Mouse (Mus musculus) cerebellum, postnatal 14 days (tissue): Measurements from ENCODE around the gene Rsph1.
A peak's percentile ranks its signal among the peaks of the same experiment; 100 is the strongest.

Experiments used
- DNase-seq, 2 experiments: peaks; one replicate each; pipeline ENCODE4 v3.0.0; 2021; ENCODE audit warnings: mixed read lengths in 2 of 2

Gene Rsph1

DNA sequence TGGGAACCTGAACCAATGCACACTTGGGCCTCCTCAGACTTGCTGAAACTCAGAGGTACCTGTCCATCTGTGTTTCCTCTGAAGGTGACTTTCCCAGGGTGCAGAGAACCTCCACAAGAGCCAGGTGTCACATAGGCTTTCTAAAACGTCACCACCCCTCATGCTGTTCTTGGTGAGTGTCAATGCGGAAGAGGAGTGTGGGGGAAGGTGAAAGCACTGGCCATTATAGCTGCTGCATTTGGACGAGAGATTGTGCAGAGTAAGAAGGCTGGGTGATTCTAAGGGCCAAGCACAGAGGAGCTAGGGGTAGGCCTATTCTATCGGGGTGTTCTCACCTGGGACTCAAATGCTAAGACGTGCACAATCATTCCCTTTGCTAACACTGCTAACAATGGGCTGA is 23.2 kb downstream of the Rsph1 start:
- no peak for DNase-seq

- DNase-seq, result no peak
Observed at GRCm38 (mm10) chr17:31247144-31247543, 30.0 kb downstream of the Rsph1 start.

GRCm38 (mm10) chr17:31245321-31245720 is 31.9 kb downstream of the Rsph1 start:
- no peak for DNase-seq

DNA sequence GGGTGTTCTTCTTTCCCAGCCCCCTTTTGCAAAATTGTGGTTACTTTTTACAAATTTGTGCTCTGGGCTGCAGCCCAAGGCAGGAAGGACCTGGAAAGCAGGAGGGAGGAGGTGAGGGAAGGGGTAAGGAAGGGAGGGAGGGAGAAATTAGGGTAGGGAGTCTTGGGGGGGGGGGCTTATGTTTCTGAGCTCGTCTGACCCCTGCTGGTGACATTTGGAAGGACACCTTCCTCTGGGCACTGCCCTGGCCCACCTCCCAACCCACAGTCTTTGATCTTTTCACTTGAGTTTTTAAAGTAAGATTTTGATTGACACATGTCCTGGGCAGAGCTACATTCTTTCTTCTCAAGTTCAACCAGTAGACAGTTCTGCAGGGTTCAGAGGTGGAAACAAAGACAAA is 34.4 kb downstream of the Rsph1 start:
- DNase-seq, result peak in 1 of 2 experiments; percentile 63

GRCm38 (mm10) chr17:31241156-31241555 is 36.0 kb downstream of the Rsph1 start:
- DNase-seq, result no peak

DNA sequence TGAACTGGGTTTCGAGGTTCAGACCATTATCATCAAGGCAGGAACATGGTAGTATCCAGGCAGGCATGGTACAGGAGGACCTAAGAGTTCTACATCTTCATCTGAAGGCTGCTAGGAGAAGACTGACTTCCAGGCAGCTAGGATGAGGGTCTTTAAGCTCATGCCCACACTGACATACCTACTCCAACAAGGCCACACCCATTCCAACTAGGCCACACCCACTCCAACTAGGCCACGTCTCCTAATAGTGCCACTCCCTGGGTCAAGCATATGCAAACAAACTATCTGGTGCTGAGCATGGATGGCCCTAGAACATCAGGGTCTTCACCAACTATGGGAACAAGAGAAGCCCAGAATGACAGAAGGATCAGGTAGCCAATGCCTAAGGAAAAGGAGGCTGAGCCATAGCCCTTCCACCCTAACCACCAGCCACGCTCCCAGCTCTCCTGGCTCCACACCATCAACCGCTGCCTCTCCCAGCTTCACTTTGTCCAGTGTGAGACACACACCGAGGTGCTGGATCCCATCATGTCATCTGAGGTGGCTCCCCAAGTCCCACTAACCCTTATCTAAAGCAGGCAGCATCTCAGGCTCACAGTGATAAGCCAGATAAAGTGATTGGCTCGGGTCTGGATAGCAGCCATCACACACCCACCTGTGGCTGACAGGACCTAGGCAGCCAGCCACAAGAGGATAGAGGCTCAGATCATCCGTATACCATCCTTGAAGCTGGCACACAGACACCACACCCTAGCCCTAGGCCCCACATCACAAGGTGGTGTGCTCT is 38.8 kb downstream of the Rsph1 start:
- DNase-seq, result no peak

- DNase-seq, result no peak
Observed at GRCm38 (mm10) chr17:31235915-31236314, 41.3 kb downstream of the Rsph1 start.

DNA sequence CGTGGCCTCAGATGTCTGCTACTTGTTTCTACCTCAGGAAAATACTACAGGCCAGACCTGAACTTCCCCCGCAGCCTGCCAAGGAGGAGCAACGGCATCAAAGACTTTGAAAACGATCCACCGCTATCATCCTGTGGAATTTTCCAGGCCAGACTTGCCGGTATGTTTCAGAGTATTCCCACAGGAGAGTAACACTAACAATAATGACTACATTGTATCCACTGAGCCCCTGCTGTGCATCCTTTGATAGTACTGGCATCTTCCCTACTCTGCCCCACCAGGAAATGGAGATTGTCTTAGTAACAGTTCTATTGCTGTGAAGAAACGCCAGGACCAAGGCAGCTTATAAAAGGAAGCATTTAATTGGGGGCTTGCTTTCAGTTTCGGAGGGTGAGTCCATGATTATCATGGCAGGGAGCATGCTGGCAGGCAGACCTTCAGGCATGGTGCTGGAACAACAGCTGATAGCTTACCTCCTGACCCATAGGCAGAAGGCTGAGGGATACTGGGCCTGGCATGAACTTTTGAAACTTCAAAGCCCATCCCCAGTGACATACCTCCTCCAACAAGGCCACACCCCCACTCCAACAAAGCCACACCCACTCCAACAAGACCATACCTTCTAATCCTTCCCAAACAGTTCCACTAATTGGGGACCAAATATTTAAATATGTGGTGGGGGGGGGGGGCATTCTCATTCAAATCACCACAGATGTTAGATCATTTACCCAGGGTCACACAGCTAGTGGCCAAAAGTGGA is 44.8 kb downstream of the Rsph1 start:
- DNase-seq, result no peak

DNA sequence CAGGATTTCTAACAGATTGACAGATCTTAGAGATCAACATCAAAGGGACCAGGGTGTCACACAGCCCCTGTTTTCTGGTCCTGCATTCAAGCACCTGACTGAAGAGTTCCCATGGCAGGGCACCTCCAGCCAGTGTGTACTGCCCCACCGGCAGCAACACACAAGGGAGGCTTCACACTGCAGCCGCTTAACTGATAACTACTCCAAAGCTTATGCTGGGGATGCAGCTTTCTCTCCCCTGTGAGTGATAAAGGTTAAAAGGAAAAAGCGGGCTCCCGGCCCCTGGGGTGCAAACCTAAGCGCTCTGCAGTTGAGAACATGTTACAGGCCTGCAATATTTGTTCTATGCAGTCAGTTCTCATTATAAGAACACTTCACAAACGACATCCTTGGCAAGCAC is 45.4 kb downstream of the Rsph1 start:
- DNase-seq, result no peak

- DNase-seq, result no peak
Observed at GRCm38 (mm10) chr17:31226931-31227330, 50.3 kb downstream of the Rsph1 start.

GRCm38 (mm10) chr17:31226368-31226767 is 50.8 kb downstream of the Rsph1 start:
- no peak for DNase-seq

GRCm38 (mm10) chr17:31224591-31224990 is 52.6 kb downstream of the Rsph1 start:
- DNase-seq, result no peak

DNA sequence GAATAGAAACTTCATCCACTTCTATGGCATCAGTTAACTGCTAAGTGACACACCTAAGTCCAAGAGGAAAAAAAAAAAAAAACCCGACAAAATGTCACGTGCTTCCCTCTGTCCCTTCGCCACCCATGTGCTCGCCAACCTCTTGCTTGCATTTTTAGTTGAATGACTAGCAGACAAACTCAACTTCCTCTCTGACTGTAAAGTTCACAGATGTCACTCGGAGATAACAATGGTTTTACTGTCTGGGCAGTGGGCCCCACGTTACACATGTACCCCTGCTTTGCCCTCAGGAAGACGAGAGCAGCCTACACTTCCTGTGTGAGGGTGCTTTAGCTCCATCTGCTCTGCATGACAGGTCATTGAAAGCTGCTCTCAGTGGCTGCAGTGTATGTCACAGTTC is 53.3 kb downstream of the Rsph1 start:
- no peak for DNase-seq

- DNase-seq, result no peak
Observed at GRCm38 (mm10) chr17:31222810-31223310, 54.3 kb downstream of the Rsph1 start.

DNA sequence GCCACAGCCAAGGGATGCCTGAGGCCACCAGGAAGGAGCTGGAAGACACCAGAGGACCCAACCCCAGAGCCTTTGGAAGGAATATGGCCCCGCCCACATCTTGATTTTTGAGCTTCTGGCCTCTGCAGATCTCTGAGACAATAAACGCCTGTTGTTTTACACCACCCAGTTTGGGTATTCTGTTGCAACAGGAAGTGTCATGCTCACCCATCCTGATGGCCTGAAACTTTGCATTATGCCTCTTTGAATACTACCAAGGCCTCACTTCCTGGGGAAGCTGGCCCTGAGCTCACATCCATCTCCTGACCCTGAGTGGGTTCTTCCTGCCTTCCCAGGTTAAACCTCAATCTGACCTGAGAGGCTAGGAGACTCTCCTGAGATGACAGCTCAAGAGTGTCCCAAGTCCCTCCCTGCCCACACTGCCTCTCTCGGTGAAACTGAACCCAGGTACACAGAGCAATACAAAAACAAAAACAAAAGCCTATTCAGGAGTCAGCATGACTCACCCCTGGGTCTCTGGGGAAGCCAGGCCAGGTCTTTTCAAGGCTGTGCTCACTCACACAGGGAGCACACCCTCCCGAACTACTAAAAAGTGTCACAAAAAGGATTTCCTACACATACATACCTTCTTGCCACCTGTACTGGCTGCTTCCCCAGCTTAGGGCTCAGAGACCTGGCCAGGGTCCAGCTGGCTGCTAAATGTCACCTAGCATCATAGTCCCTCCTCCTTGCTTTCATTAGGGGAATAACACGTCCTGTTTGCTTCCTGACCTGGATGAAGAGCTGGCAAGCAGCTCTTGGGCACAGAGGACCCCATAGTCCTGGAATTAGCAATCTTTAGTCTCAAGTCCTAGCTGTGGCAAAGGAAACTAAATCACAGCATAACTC is 60.9 kb downstream of the Rsph1 start:
- DNase-seq, result peak; percentile 62 to 78

GRCm38 (mm10) chr17:31211881-31212280 is 65.3 kb downstream of the Rsph1 start:
- no peak for DNase-seq

DNA sequence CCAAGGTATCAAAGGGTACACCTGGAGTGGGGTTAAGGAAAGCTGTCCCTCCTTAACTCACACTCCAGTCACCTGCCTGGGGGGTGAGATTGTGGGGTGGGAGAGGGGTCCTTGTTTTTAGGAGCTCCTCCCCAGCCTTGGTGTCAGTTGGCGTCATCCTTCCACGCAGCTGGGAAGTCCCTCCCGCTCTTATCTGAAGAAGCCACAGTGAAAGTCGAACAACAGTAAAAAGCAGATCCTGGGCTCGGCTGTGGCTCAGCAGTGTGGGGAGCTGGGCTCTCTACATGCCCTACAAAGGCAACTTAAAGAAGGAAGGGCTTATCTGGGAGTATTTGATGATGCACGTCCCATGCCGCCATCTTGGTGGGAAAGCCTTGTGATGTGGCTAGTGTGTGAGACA is 66.9 kb downstream of the Rsph1 start:
- no peak for DNase-seq

DNA sequence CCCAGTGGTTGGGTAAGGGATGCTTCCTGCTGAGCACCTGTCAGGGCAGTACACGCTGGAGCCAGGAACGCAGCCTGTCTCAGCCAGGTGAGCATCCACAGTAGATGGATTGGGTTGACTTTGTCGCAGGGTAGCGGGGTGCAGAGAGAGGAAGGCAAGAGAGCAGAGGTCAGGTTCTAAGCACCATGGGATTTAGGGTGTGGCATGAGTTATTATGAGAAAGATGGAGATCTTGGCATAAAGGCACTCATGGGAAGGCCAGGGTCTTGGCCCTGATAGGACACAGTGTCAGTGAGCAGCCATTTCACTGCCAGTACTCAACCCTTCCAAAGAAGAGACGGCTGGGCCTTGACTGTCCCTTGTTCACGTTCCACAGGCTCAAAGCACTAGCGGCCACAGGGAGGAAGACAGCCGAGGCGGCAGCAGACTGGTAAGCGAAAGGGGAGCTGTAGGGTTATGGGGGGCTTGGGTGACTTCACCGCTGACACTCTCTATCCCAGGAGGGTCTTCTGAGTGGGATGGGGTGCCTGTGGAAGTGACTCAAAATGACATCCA is 67.7 kb downstream of the Rsph1 start:
- no peak for DNase-seq

DNA sequence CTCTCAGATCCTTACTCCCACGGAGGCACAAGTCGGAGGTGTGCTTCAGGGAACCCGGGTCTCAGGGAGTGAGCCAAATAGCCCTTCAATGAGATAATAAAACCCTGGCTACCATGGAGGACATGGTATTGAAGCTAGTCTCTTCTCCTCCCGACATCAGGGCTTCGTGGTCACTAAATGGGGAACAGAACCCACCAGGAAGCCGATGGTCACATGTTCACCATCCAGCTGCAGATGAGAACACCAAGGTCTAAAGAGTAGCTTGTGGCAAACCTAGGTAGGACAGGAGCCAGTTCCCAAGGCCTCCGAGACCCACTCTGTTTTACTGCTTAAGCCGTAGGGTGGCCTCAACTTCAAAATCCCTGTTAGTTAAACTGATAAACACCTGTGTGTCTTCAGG is 68.5 kb downstream of the Rsph1 start:
- DNase-seq, result no peak

DNA sequence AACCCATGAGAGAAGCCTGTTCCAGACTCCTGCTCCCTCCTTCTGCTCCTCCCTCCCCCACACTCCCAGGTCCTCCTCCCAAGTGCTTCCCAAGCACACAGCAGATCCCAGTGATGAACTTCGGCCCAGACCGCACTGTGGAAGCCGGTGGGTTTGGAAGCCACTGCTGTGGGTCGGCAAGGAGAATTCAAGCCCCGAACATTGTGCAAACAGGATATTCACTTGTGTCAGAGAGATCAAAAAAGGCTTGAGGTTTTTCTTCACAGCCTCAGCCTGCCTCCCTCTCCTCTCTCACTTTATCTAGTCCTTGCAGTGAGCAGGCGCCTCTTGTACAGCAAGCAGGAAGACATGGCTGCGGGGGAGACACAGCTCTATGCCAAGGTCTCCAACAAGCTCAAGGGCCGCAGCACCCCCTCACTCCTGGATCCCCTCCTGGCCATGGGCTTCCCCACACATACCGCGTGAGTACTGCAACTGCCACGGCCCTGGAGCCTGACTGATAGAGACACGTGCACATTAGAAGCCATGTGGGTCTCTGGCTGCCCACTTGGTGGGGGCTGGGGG is 69.3 kb downstream of the Rsph1 start, which contains the start of gene Ubash3a:
Gene Ubash3a (plus strand): TSS at position 103 of the 564 bp plus-strand sequence.
- no peak for DNase-seq
